Mouse (Mus musculus) cerebellum, adult 9-11 months (tissue): ENCODE results near the gene Slc45a1.
"Not testable (repeated sequence)": the region's sequence is repeated elsewhere in the genome, so short reads cannot be mapped to it uniquely, and the experiment has no call there.

Experiments used
- DNase-seq: peaks from one replicate; pipeline ENCODE4 v3.0.0; 2022

The Slc45a1 gene

GRCm38 (mm10) chr4:150600503-150600902 is 51.5 kb downstream of the Slc45a1 start:
- DNase-seq: not testable (repeated sequence)

DNA sequence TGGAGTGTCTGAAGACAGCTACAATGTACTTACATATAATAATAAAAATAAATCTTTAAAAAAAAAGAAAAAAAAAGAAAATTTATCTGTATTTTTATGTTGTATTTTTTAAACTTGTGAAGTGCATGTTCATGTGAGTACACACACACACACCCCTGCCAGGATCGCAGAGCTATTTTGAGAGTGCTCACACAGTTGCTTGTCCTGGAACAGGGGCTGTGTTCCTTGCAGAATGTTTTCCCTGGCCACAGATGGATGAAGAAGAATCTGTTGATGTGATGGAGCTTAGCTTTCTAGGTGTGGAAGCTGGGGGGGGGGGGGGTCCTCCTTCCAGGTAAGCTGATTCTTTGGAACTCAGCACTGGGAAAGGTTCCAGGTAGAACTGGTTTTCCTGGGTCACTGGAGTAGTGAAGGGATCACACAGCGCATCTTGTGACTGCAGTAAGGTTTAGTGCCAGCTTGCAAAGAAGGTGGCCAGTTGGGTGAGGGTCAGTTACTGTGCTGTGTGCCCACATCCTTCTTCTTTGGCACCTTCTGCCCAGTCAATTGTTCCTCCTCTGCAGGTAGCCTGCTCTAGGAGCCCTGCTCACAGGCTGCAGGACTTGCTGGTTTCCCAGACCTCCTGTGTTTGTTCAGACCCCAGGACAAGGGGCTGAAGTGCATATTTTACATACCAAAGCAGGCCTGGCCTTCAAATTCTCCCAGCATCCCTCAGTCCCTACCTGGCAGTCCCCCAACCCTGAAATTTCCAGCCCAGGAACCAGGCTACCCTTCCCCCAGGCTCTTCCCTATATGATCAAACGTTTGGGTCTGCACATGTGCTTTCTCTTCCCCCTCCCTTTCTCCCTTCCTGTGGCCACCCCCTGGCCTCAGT is 52.6 kb downstream of the Slc45a1 start:
- no peak for DNase-seq

GRCm38 (mm10) chr4:150598686-150599085 is 53.3 kb downstream of the Slc45a1 start:
- no peak for DNase-seq

DNA sequence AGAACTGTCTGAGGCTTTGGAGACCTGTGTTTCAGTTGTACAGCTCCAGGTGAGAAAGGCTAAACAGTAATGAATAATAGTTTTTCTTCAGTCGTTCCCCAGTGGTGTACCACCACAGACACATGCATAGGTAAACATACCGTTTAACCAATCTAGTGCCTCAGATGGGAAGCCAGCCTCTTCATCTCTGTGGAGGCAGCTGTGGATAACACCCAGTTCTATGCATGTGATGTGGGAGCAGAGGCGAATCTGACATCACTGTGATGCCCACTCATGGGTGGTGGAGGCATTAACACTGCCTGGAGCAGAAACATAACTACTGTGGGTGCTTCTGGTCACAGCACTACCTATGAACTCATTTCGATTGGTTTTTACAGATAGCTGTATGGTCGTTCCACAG is 56.0 kb downstream of the Slc45a1 start:
- no peak for DNase-seq

DNA sequence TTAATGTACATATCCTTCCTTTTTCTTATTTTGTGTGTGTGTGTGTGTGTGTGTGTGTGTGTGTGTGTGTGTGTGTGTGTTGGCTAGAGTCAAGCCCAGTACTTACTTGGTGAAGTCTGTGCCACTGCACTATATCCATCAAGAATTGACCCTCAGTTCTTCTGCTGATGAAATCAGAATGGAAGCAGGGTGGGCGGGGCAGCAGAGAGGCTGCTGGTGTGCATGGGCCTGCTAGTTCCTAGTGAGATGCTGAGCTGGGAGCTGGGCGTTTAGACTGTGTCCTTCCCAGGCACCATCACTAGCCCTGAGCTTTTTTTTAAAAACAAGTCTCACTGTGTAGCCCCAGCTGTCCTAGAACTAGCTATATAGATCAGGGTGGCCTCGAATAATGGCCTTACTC is 56.9 kb downstream of the Slc45a1 start:
- DNase-seq: no peak

GRCm38 (mm10) chr4:150594298-150594829 is 57.6 kb downstream of the Slc45a1 start:
- no peak for DNase-seq

DNA sequence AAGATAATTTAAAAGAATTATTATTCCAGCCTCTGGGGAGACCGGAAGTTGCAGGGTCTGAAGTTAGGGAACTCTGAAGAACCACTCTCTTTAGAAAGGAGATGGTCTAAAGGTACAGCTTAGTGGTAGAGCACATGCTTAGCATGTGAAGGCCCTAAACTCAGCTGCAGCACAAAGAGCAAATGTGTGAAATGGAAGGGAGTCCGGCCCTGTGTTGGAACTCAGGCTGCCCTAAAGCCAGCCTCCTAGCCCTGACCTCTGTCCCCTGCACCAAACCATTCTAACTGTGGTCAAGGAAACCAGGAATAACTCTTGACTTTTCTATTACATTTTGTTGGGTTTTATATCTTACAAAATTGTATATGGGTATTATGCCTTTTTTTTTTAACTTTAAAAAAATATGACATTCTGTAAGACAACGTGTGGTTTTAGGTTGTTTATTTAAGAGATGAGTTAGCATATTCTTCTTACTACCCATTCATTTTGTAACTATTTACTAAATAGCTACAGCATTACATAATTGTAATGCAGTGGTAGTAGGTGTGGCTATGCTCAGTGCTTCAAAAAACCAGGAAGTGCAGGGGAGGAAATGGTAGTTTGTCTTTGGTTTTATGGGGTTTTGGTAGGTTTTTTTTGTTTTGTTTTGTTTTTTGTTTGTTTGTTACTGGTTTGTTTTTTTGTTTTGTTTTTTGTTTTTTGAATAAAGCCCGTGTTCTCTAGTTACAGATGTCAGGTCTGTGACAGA is 58.3 kb downstream of the Slc45a1 start:
- no peak for DNase-seq

- no peak for DNase-seq
These were observed 59.9 kb downstream of the Slc45a1 start for GRCm38 (mm10) chr4:150592087-150592486.

- no peak for DNase-seq
These were observed 60.4 kb downstream of the Slc45a1 start for GRCm38 (mm10) chr4:150591602-150592001.

GRCm38 (mm10) chr4:150590621-150591282 is 61.2 kb downstream of the Slc45a1 start:
- DNase-seq: no peak

GRCm38 (mm10) chr4:150588300-150588621 is 63.7 kb downstream of the Slc45a1 start:
- no peak for DNase-seq

DNA sequence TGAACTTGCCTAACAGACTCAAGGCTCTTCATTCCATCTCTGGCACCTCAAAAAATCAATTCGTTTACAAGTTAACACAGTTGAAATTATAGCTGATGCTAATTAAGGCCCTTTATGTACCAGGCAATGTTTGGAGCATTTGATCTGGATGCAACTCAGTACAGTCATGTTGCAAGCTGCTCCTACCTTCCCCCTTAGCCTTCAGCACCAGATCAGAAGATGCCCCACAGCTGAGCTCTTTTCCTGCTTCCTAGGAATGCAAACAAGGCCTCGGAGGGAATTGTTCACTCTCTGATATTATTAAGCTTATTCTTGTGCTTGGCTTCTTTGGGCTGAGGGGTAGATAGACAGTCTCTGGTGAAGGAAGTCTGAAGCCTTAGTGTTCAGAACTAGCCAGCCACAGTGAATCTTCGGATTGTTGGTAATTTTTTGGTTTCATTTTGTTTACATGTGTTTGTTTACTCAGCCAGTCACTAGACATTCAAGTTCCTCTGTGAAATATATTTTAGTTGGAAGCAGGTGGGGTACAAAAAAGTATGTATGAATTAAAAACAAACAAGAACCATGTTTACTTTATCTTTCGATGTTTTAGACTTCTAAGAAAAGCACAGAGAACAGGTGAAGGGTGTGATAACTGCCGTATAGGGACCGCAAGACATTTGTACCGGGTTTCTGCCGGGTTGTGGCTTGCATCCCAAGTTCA is 64.2 kb downstream of the Slc45a1 start:
- DNase-seq: no peak

GRCm38 (mm10) chr4:150586275-150586674 is 65.7 kb downstream of the Slc45a1 start:
- no peak for DNase-seq

DNA sequence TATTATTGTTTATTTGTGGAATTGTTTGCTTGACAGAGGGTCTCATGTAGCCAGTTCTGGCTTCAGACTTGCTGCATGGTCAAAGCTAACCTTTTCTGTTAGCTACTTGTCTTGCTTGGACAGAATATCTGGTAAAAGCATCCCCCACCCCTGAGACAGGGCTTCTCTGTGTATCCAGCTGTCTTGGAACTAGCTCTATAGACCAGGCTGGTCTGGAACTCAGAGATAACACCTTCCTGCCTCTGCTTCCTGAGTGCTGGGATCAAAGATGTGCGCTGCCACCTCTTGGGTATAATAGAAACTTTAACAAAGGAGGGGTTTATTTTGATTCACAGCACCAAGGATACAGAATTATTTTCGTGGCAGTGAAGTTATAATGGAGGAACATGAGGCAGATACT is 66.2 kb downstream of the Slc45a1 start:
- DNase-seq: no peak

- DNase-seq: no peak
These were observed 68.2 kb downstream of the Slc45a1 start for GRCm38 (mm10) chr4:150583777-150584135.

GRCm38 (mm10) chr4:150582966-150583776 is 68.8 kb downstream of the Slc45a1 start:
- peak; percentile 79 for DNase-seq

DNA sequence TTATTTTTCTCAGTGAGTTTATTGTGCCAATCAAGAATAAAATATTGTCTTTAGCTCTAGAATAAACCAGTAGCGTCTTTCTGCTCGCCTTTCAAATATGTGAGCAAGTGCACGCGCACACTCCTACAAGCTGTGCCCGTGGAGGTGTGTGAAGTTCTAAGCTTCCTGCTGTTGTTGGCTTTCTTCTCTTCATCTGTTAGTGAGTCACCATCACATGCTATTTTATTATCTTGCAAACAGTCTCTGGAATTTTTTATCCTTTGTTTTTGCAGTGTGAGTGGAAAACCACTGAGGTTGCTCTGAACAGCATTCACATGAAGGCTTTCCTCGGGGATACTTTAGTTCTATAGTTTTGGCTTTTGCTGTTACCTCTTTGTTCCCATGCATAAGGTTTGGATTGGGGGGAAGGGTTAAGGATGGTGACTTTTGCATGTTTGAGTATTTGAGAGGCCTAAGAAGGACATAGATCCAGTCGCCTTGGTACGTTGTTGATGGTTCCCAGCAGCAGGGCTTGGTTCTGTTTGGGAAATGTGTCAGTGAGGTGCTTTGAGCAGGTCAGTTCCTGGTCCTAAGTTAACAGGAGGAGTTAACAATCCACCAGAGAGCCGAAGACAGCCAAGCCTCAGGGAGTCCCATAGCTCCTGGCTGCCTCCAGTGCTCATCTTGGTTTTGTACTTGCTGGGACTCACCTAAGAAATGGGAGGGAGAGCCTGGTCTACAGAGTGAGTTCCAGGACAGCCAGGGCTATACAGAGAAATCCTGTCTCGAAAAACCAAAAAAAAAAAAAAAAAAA is 69.8 kb downstream of the Slc45a1 start:
- DNase-seq: no peak
